Mouse (Mus musculus): ENCODE measurements around the gene Tyro3. TPM values are rescaled to one million over a fixed set of nuclear protein-coding genes. Genes with fewer than 3 reads are reported as not detected.

Tyro3 gene
- polyA plus RNA-seq, 2 experiments, result 28.5 to 44.2 TPM

DNA sequence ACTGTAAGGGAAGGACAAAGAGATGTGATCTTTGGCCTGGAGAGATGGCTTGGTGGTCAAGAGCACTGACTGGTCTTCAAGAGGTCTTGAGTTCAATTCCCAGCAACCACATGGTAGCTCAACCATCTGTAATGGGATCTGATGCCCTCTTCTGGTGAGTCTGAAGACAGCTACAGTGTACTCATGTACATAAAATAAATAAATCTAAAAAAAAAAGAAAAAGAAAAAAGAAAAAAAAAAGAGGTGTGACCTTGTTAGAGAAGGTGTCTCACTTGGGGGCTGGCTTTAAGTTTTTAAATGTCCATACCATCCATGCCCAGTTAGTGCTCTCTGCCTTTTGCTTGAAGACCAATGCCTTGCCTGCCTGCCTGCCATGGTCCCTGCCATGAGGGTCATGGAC, 42.5 kb downstream of the Tyro3 start:
- Histone ChIP-seq H3K27me3 (ENCODE audit: control insufficient read depth, insufficient read depth, low read length) (no peaks in the 10 kb centered on the region), H3K9me3 (ENCODE audit: control insufficient read depth, low read length) (no peaks in the 10 kb centered on the region), H3K36me3 (ENCODE audit: control insufficient read depth, insufficient read depth, low read length) (no peaks in the 10 kb centered on the region), H3K9ac (ENCODE audit: low read depth, low read length, severe bottlenecking) (no peak overlapping the region), H3K4me2 (replicated peaks; ENCODE audit: low read depth, low read length, severe bottlenecking) (no peak overlapping the region), H3K27ac (replicated peaks; ENCODE audit: low read depth, low read length) (no peak overlapping the region), H3K4me1 (ENCODE audit: control insufficient read depth, insufficient read depth, low read length) (no peaks in the 10 kb centered on the region), H3K4me3 (replicated peaks; ENCODE audit: low read length) (no peak overlapping the region)
- TF ChIP-seq POLR2A (IDR thresholded peaks at IDR 0.05; ENCODE audit: borderline replicate concordance, extremely low read depth, insufficient read depth, insufficient read length), result no peak
- ATAC-seq (ENCODE audit: low FRiP score, low read depth), result no peak
- DNase-seq (ENCODE audit: low spot score), result no peak

DNA sequence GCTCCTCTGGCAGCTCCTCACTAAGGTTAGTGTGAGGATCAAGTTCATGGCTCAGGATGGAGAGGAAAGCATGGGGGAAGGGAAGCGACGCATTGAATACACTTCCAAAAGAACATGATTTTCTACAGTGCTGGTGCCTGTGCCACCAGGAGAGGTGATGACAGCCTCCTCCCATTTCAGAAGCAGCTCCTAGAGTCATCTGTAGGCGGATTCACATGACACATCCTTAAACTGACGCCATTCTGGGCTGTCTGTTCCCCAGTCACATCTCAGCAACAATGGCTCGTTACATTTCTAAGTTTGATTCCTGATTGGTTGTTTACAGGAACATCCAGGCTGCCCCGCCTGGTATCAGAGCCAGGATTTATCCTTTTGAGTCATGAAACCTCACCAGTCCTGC, 44.5 kb downstream of the Tyro3 start:
- Histone ChIP-seq H3K4me2 (replicated peaks; ENCODE audit: low read depth, low read length, severe bottlenecking) (no peak overlapping the region), H3K4me3 (replicated peaks; ENCODE audit: low read length) (no peak overlapping the region), H3K9ac (ENCODE audit: low read depth, low read length, severe bottlenecking) (no peak overlapping the region), H3K27ac (replicated peaks; ENCODE audit: low read depth, low read length) (no peak overlapping the region), H3K36me3 (ENCODE audit: control insufficient read depth, insufficient read depth, low read length) (no peaks in the 10 kb centered on the region), H3K27me3 (ENCODE audit: control insufficient read depth, insufficient read depth, low read length) (no peaks in the 10 kb centered on the region), H3K4me1 (ENCODE audit: control insufficient read depth, insufficient read depth, low read length) (no peaks in the 10 kb centered on the region), H3K9me3 (ENCODE audit: control insufficient read depth, low read length) (no peaks in the 10 kb centered on the region)
- WGBS, result 67% methylated on average over 6 of the region's 6 CpGs
- no peak for ATAC-seq (ENCODE audit: low FRiP score, low read depth)
- TF ChIP-seq POLR2A (IDR thresholded peaks at IDR 0.05; ENCODE audit: borderline replicate concordance, extremely low read depth, insufficient read depth, insufficient read length), result no peak
- DNase-seq (ENCODE audit: low spot score), result no peak

GRCm38 (mm10) chr2:119843526-119843925, 46.0 kb downstream of the Tyro3 start:
- no peak overlapping the region for H3K9ac ChIP-seq (ENCODE audit: low read depth, low read length, severe bottlenecking)
- no peak overlapping the region for H3K4me3 ChIP-seq (replicated peaks; ENCODE audit: low read length)
- DNase-seq (ENCODE audit: low spot score) (no peak), ATAC-seq (ENCODE audit: low FRiP score, low read depth) (no peak)
- no peak overlapping the region for H3K4me2 ChIP-seq (replicated peaks; ENCODE audit: low read depth, low read length, severe bottlenecking)
- no peak overlapping the region for H3K27ac ChIP-seq (replicated peaks; ENCODE audit: low read depth, low read length)
- no peaks in the 10 kb centered on the region for H3K27me3 ChIP-seq (ENCODE audit: control insufficient read depth, insufficient read depth, low read length)
- 84% methylated on average over 4 of the region's 4 CpGs for WGBS
- H3K4me1 ChIP-seq (ENCODE audit: control insufficient read depth, insufficient read depth, low read length), result no peaks in the 10 kb centered on the region
- H3K36me3 ChIP-seq (ENCODE audit: control insufficient read depth, insufficient read depth, low read length), result no peaks in the 10 kb centered on the region
- TF ChIP-seq POLR2A (IDR thresholded peaks at IDR 0.05; ENCODE audit: borderline replicate concordance, extremely low read depth, insufficient read depth, insufficient read length), result no peak
- H3K9me3 ChIP-seq (ENCODE audit: control insufficient read depth, low read length), result no peaks in the 10 kb centered on the region

DNA sequence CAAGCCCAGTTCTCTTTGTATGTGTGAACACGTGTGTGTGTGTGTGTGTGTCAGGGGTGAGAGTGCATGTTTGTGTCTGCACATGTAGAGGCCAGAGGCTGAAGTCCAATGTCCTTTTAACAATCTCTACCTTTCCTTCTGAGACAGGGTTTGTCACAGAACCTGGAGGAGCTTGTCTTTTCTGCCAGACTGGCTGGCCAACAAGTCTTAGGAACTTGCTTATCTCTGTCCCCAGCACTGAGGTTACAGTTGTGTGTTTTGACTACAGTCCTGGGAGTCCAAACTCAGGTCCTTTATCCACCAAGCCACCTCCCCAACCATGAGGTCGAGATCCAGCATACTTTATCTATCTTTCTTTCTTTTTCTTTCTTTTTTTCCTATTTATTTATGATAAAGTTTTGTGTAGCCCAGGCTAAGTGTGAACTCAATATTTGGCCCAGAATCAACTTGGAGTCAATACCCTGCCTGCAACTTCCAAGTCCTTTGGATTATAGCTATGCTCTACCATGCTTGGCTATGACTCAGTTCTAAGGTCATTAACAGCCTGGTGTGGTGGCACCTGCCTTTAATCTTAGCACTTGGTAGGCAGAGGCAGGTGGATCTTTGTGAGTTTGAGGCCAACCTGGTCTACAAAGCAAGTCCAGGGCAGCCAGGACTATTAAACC, 48.5 kb downstream of the Tyro3 start:
- Histone ChIP-seq H3K4me3 (replicated peaks; ENCODE audit: low read length) (no peak overlapping the region), H3K4me1 (ENCODE audit: control insufficient read depth, insufficient read depth, low read length) (no peaks in the 10 kb centered on the region), H3K9me3 (ENCODE audit: control insufficient read depth, low read length) (no peaks in the 10 kb centered on the region), H3K36me3 (ENCODE audit: control insufficient read depth, insufficient read depth, low read length) (no peaks in the 10 kb centered on the region), H3K27me3 (ENCODE audit: control insufficient read depth, insufficient read depth, low read length) (no peaks in the 10 kb centered on the region), H3K27ac (replicated peaks; ENCODE audit: low read depth, low read length) (no peak overlapping the region), H3K9ac (ENCODE audit: low read depth, low read length, severe bottlenecking) (no peak overlapping the region), H3K4me2 (replicated peaks; ENCODE audit: low read depth, low read length, severe bottlenecking) (no peak overlapping the region)
- DNase-seq (ENCODE audit: low spot score), result no peak
- 79% methylated on average over 2 of the region's 2 CpGs for WGBS
- ATAC-seq (ENCODE audit: low FRiP score, low read depth), result no peak
- TF ChIP-seq POLR2A (IDR thresholded peaks at IDR 0.05; ENCODE audit: borderline replicate concordance, extremely low read depth, insufficient read depth, insufficient read length), result no peak

DNA sequence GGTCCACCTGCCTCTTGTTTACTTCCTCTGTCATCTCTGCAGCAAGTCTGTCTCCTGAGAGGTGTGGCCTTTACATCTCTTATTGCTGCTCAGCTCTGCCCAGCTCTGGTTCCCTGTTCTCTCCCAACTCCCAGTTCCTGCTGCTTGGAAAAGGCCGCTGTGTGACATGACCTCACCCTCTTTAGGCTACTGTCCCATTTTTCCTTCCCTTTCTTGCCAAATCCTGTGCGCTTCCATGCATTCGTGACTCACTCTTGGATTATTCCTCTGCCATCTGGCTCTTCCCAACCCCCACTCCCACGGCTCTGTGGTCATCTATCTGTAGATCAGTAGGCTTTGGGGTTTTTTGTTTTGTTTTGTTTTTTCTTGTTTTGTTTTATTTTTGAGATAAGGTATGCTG, 49.4 kb downstream of the Tyro3 start:
- H3K9me3 ChIP-seq (ENCODE audit: control insufficient read depth, low read length), result no peaks in the 10 kb centered on the region
- H3K27ac ChIP-seq (replicated peaks; ENCODE audit: low read depth, low read length), result no peak overlapping the region
- no peaks in the 10 kb centered on the region for H3K27me3 ChIP-seq (ENCODE audit: control insufficient read depth, insufficient read depth, low read length)
- ATAC-seq (ENCODE audit: low FRiP score, low read depth) (no peak), DNase-seq (ENCODE audit: low spot score) (no peak)
- no peaks in the 10 kb centered on the region for H3K4me1 ChIP-seq (ENCODE audit: control insufficient read depth, insufficient read depth, low read length)
- H3K4me3 ChIP-seq (replicated peaks; ENCODE audit: low read length), result no peak overlapping the region
- no peak overlapping the region for H3K9ac ChIP-seq (ENCODE audit: low read depth, low read length, severe bottlenecking)
- TF ChIP-seq POLR2A (IDR thresholded peaks at IDR 0.05; ENCODE audit: borderline replicate concordance, extremely low read depth, insufficient read depth, insufficient read length), result no peak
- no peaks in the 10 kb centered on the region for H3K36me3 ChIP-seq (ENCODE audit: control insufficient read depth, insufficient read depth, low read length)
- 77% methylated on average over 4 of the region's 4 CpGs for WGBS
- no peak overlapping the region for H3K4me2 ChIP-seq (replicated peaks; ENCODE audit: low read depth, low read length, severe bottlenecking)

DNA sequence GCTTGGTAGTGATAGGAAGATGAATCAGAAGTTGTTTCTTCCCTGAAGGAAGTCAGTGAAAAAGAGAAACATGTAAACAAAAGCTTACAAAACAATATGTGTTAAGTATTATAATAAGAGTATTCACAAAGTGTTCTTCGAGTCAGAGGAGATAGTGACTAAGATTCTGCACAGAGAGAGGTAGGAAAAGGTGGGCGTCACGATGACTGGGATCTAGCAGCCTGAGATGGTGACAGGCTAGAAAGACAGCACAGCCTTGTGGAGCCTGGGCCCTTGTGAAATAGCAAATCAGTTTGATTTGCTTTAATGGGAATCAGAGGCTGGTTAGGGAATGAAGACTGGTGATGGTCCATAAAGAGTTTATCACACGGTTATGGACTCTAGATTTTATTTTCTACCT, 56.3 kb downstream of the Tyro3 start:
- WGBS, result 82% methylated on average over 4 of the region's 4 CpGs
- no peak for TF ChIP-seq POLR2A (IDR thresholded peaks at IDR 0.05; ENCODE audit: borderline replicate concordance, extremely low read depth, insufficient read depth, insufficient read length)
- Histone ChIP-seq H3K36me3 (ENCODE audit: control insufficient read depth, insufficient read depth, low read length) (no peaks in the 10 kb centered on the region), H3K4me3 (replicated peaks; ENCODE audit: low read length) (no peak overlapping the region), H3K27ac (replicated peaks; ENCODE audit: low read depth, low read length) (no peak overlapping the region), H3K9ac (ENCODE audit: low read depth, low read length, severe bottlenecking) (no peak overlapping the region), H3K27me3 (ENCODE audit: control insufficient read depth, insufficient read depth, low read length) (no peaks in the 10 kb centered on the region), H3K4me2 (replicated peaks; ENCODE audit: low read depth, low read length, severe bottlenecking) (no peak overlapping the region), H3K9me3 (ENCODE audit: control insufficient read depth, low read length) (no peaks in the 10 kb centered on the region), H3K4me1 (ENCODE audit: control insufficient read depth, insufficient read depth, low read length) (no peaks in the 10 kb centered on the region)
- DNase-seq (ENCODE audit: low spot score) (no peak), ATAC-seq (ENCODE audit: low FRiP score, low read depth) (no peak)
